Mouse (Mus musculus): Measurements from ENCODE around the gene Mrpl21. TPM values are rescaled to one million over a fixed set of nuclear protein-coding genes. Genes with fewer than 3 reads are reported as not detected.

Gene Mrpl21
- polyA plus RNA-seq, 1 experiment from 2014 or later, result 99.8 TPM

Small RNA genes within 50 kb of the gene (microRNA-seq; reads per million reads assigned to microRNA genes)
- not detected for gene Mir6984

Other genes starting within 250 kb of the Mrpl21 start
- gene Ighmbp2, start 116 bp downstream of the Mrpl21 start, polyA plus RNA-seq (2016; fragmentation: Nextera tagmentation; extraction: Ambion mirVana), result 5.1 and 5.7 TPM in 2 replicates
- gene Cpt1a, start 39.4 kb downstream of the Mrpl21 start, polyA plus RNA-seq (2016; fragmentation: Nextera tagmentation; extraction: Ambion mirVana), result 7.0 and 8.3 TPM in 2 replicates
- gene Tesmin, start 106.0 kb downstream of the Mrpl21 start, polyA plus RNA-seq (2016; fragmentation: Nextera tagmentation; extraction: Ambion mirVana), result 0.38 and 0.41 TPM in 2 replicates
- 0.19 and 0.29 TPM in 2 replicates for gene Gal, start 131.6 kb downstream of the Mrpl21 start, polyA plus RNA-seq (2016; fragmentation: Nextera tagmentation; extraction: Ambion mirVana)